Mouse (Mus musculus) retina, postnatal 7 days (tissue): ENCODE results near the gene Txn2.
"Not testable (repeated sequence)": the region's sequence is repeated elsewhere in the genome, so short reads cannot be mapped to it uniquely, and the experiment has no call there.

Experiments
- DNase-seq: peaks from one replicate; pipeline ENCODE4 v3.0.0-alpha.2; 2012; ENCODE audit warnings: low read depth, low spot score

The Txn2 gene

GRCm38 (mm10) chr15:77879756-77880155, 49.0 kb downstream of the Txn2 start:
- no peak for DNase-seq

GRCm38 (mm10) chr15:77877209-77877608, 51.6 kb downstream of the Txn2 start:
- no peak for DNase-seq

GRCm38 (mm10) chr15:77876716-77877115, 52.1 kb downstream of the Txn2 start:
- no peak for DNase-seq

GRCm38 (mm10) chr15:77875953-77876352, 52.9 kb downstream of the Txn2 start:
- no peak for DNase-seq

GRCm38 (mm10) chr15:77874807-77875206, 54.0 kb downstream of the Txn2 start:
- no peak for DNase-seq

GRCm38 (mm10) chr15:77874310-77874709, 54.5 kb downstream of the Txn2 start:
- DNase-seq: no peak

- DNase-seq: no peak
Observed at GRCm38 (mm10) chr15:77873564-77873963, 55.2 kb downstream of the Txn2 start.

GRCm38 (mm10) chr15:77872996-77873395, 55.8 kb downstream of the Txn2 start:
- no peak for DNase-seq

- DNase-seq: no peak
Observed at GRCm38 (mm10) chr15:77868340-77868739, 60.5 kb downstream of the Txn2 start.

- not testable (repeated sequence) for DNase-seq
Observed at GRCm38 (mm10) chr15:77867231-77867968, 61.4 kb downstream of the Txn2 start.

GRCm38 (mm10) chr15:77866583-77867220, 62.1 kb downstream of the Txn2 start:
- no peak for DNase-seq
